Mouse (Mus musculus) brain, embryonic 14.5 days (tissue): ENCODE results near the gene Chchd6.

Experiments
- CTCF ChIP-seq: fragments of 200-500 bp; IDR thresholded peaks from 2 replicates; pipeline ENCODE4 v1.5.1; 2012; ENCODE audit warnings: inconsistent platforms, mild to moderate bottlenecking, moderate library complexity, borderline replicate concordance; ENCODE audit not compliant: insufficient read depth, insufficient read length; ENCODE audit errors: extremely low read depth
- POLR2A ChIP-seq: fragments of 200-500 bp; IDR thresholded peaks from 2 replicates; pipeline ENCODE4 v1.6.1; 2012; ENCODE audit warnings: mild to moderate bottlenecking, inconsistent platforms, borderline replicate concordance; ENCODE audit not compliant: poor library complexity, insufficient read depth, insufficient read length, severe bottlenecking; ENCODE audit errors: extremely low read depth

DNA sequence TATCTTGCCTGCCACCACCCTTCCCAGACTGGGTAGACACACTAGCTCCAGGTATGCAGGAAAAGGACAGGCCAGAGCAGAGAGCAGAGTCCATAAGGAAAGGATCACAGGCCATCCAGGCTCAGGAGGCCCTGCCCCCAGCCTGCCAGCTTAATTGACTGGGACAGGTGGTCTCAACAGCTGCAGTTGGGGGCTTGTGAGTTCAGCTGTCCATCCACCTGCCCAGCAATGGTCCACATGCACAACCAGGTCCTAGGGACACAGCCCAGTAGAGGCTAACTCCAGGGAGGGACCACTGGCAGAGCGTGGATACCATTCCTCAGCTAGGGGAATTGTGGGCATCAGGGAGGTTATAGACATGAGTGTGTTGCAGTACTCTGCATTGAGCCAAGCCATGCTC, 249.6 kb downstream of the Chchd6 start:
- TF ChIP-seq CTCF (no peak), POLR2A (no peak)
